Mouse (Mus musculus): ENCODE measurements around the gene Junb. TPM values are rescaled to one million over a fixed set of nuclear protein-coding genes. Genes with fewer than 3 reads are reported as not detected.

Gene Junb
- 88.5 and 95.9 TPM in 2 replicates for polyA plus RNA-seq (2015; fragmentation: Nextera tagmentation; extraction: Ambion mirVana)

- TF ChIP-seq CTCF (IDR thresholded peaks at IDR 0.05; ENCODE audit: low read depth) (no peak), EP300 (optimal IDR thresholded peaks at IDR 0.05) (peak; percentile 74)
- Histone ChIP-seq H3K27me3 (ENCODE audit: control insufficient read depth, insufficient read depth, low read length) (no peaks in the 10 kb centered on the region), H3K27ac (replicated peaks) (peak within 1 kb of the TSS; percentile 98), H3K36me3 (ENCODE audit: control insufficient read depth, insufficient read depth, low read length) (no peaks in the 10 kb centered on the region; the same call in 1 of the 2 replicates), H3K9me3 (ENCODE audit: control insufficient read depth, low read length) (no peaks in the 10 kb centered on the region), H3K4me3 (ENCODE audit: low read depth, low read length) (peak within 1 kb of the TSS; percentile 80), H3K4me2 (replicated peaks; ENCODE audit: low read depth) (peak within 1 kb of the TSS; percentile 96), H3K9ac (ENCODE audit: low read length) (peak within 1 kb of the TSS; percentile 94), H3K4me1 (replicated peaks; ENCODE audit: control insufficient read depth, insufficient read depth) (peaks cover 29% of the 10 kb centered on the region)
- WGBS, result under 1% methylated on average over 61 of the region's 63 CpGs
- ATAC-seq (ENCODE audit: low FRiP score, low TSS enrichment), result peak; percentile 50
- peak; percentile 95 for DNase-seq (ENCODE audit: low spot score)
These were observed at the start of gene Junb for GRCm38 (mm10) chr8:84978248-84978940. Junb (minus strand) TSS chr8:84978718.

DNA sequence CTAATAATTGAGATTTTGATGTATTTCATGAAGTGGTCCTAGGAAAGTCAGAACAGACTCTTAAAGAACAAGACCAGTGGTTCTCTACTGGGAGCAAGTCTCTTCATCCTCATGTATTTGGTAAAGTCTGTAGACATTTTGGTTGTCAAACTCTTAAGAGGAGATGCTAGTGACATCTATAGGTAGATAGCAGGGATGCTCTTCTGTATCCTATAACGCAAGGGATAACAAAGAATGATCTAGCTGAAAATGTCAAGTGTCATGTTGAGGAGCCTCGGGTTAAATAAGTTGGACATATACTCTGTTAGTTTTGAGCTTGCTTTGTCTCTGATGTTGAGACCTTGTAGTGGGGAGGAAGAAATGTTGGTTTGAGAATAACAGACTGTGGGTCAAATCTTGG, 49.4 kb upstream of the Junb start:
- Histone ChIP-seq H3K27me3 (ENCODE audit: control insufficient read depth, insufficient read depth, low read length) (no peaks in the 10 kb centered on the region), H3K4me1 (replicated peaks; ENCODE audit: control insufficient read depth, insufficient read depth) (peaks cover 3% of the 10 kb centered on the region; the same call in 1 of the 2 replicates), H3K27ac (replicated peaks) (no peak overlapping the region), H3K9me3 (ENCODE audit: control insufficient read depth, low read length) (no peaks in the 10 kb centered on the region), H3K4me2 (replicated peaks; ENCODE audit: low read depth) (peak overlapping the region; percentile 91), H3K36me3 (ENCODE audit: control insufficient read depth, insufficient read depth, low read length) (peaks cover 22% of the 10 kb centered on the region), H3K4me3 (ENCODE audit: low read depth, low read length) (peak overlapping the region; percentile 99), H3K9ac (ENCODE audit: low read length) (peak overlapping the region; percentile 28; the same call in 1 of the 2 replicates)
- no peak for DNase-seq (ENCODE audit: low spot score)
- TF ChIP-seq CTCF (IDR thresholded peaks at IDR 0.05; ENCODE audit: low read depth), result peak; percentile 24; the same call in 1 of the 2 replicates
- no peak for TF ChIP-seq EP300 (optimal IDR thresholded peaks at IDR 0.05)
- WGBS, result 9% methylated on average over 2 of the region's 2 CpGs
- no peak for ATAC-seq (ENCODE audit: low FRiP score, low TSS enrichment)

- ATAC-seq (ENCODE audit: low FRiP score, low TSS enrichment), result no peak
- peak overlapping the region; percentile 91 for H3K4me2 ChIP-seq (replicated peaks; ENCODE audit: low read depth)
- H3K36me3 ChIP-seq (ENCODE audit: control insufficient read depth, insufficient read depth, low read length), result peaks cover 20% of the 10 kb centered on the region
- H3K4me1 ChIP-seq (replicated peaks; ENCODE audit: control insufficient read depth, insufficient read depth), result peaks cover 3% of the 10 kb centered on the region; the same call in 1 of the 2 replicates
- H3K9me3 ChIP-seq (ENCODE audit: control insufficient read depth, low read length), result no peaks in the 10 kb centered on the region
- peak overlapping the region; percentile 95 for H3K27ac ChIP-seq (replicated peaks)
- DNase-seq (ENCODE audit: low spot score), result peak; percentile 46
- TF ChIP-seq EP300 (optimal IDR thresholded peaks at IDR 0.05), result no peak
- no peak for TF ChIP-seq CTCF (IDR thresholded peaks at IDR 0.05; ENCODE audit: low read depth)
- 2% methylated on average over 13 of the region's 13 CpGs for WGBS
- no peaks in the 10 kb centered on the region for H3K27me3 ChIP-seq (ENCODE audit: control insufficient read depth, insufficient read depth, low read length)
- H3K9ac ChIP-seq (ENCODE audit: low read length), result peak overlapping the region; percentile 99
- H3K4me3 ChIP-seq (ENCODE audit: low read depth, low read length), result peak overlapping the region; percentile 99
These were observed 49.0 kb upstream of the Junb start for GRCm38 (mm10) chr8:85027516-85027855.

- H3K4me3 ChIP-seq (ENCODE audit: low read depth, low read length), result peak within 1 kb of the TSS; percentile 99
- peak within 1 kb of the TSS; percentile 91 for H3K4me2 ChIP-seq (replicated peaks; ENCODE audit: low read depth)
- H3K9ac ChIP-seq (ENCODE audit: low read length), result peak within 1 kb of the TSS; percentile 99
- H3K27me3 ChIP-seq (ENCODE audit: control insufficient read depth, insufficient read depth, low read length), result no peaks in the 10 kb centered on the region
- DNase-seq (ENCODE audit: low spot score) (peak; percentile 96), ATAC-seq (ENCODE audit: low FRiP score, low TSS enrichment) (peak; percentile 83)
- peak within 1 kb of the TSS; percentile 95 for H3K27ac ChIP-seq (replicated peaks)
- WGBS, result under 1% methylated on average over 65 of the region's 75 CpGs
- H3K36me3 ChIP-seq (ENCODE audit: control insufficient read depth, insufficient read depth, low read length), result peaks cover 14% of the 10 kb centered on the region
- H3K9me3 ChIP-seq (ENCODE audit: control insufficient read depth, low read length), result no peaks in the 10 kb centered on the region
- peaks cover 3% of the 10 kb centered on the region; the same call in 1 of the 2 replicates for H3K4me1 ChIP-seq (replicated peaks; ENCODE audit: control insufficient read depth, insufficient read depth)
- TF ChIP-seq EP300 (optimal IDR thresholded peaks at IDR 0.05) (no peak), CTCF (IDR thresholded peaks at IDR 0.05; ENCODE audit: low read depth) (no peak)
These were observed 48.4 kb upstream of the Junb start, which contains the start of gene Trir for GRCm38 (mm10) chr8:85026670-85027515. Trir (plus strand) TSS chr8:85026823.

DNA sequence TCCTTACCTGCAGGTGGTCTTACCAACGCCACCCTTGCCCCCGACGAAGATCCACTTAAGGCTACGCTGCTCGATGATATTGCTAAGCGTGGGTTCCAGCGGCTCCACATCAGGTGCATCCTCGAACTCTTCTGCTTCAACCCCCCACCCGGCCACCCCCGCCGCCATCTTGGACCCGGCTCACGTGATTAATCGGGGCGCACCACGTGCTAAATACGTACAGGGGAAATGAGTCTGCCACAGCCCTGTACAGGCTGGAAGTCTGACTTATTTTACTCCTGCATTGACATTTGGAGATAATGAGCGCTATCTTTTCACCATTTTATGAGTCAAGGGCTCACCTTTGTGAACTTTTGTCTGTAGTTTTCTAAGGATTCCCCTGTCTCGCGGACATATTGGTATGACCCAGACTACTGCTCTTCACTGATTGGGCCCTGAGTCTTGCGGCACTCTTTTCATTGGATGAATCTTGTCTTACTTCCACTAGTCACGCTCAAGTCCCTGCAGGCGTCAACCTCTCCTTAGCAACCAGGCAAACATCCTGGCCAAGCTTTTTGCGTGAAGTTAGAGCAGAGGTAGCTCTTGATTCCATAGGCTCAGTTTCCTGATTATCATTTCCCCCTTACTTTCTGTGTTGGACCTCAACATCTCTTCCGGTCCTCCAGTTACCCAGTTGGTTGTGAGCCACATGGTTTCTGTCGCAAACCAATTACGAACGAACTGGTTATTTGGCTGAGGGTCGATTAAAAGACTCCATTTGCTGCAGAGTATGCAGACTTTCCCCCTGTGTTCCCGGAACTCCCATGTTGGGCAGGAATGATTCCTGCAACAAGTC, 46.8 kb upstream of the Junb start, which contains the start of gene Asna1:
TSS of gene Asna1 (minus strand) at position 184 of the 835 bp plus-strand sequence.
- TF ChIP-seq CTCF (IDR thresholded peaks at IDR 0.05; ENCODE audit: low read depth) (no peak), EP300 (optimal IDR thresholded peaks at IDR 0.05) (no peak)
- H3K9ac ChIP-seq (ENCODE audit: low read length), result peak within 1 kb of the TSS; percentile 81
- H3K36me3 ChIP-seq (ENCODE audit: control insufficient read depth, insufficient read depth, low read length), result peaks cover 12% of the 10 kb centered on the region
- peak within 1 kb of the TSS; percentile 91 for H3K4me2 ChIP-seq (replicated peaks; ENCODE audit: low read depth)
- no peaks in the 10 kb centered on the region for H3K27me3 ChIP-seq (ENCODE audit: control insufficient read depth, insufficient read depth, low read length)
- no peaks in the 10 kb centered on the region for H3K9me3 ChIP-seq (ENCODE audit: control insufficient read depth, low read length)
- H3K4me1 ChIP-seq (replicated peaks; ENCODE audit: control insufficient read depth, insufficient read depth), result peaks cover 3% of the 10 kb centered on the region; the same call in 1 of the 2 replicates
- peak; percentile 92 for ATAC-seq (ENCODE audit: low FRiP score, low TSS enrichment)
- WGBS, result 3% methylated on average over 30 of the region's 30 CpGs
- H3K4me3 ChIP-seq (ENCODE audit: low read depth, low read length), result peak within 1 kb of the TSS; percentile 79
- H3K27ac ChIP-seq (replicated peaks), result peak within 1 kb of the TSS; percentile 95
- DNase-seq (ENCODE audit: low spot score), result peak; percentile 85

Measured in stomach, postnatal 0 days (tissue).